Mouse (Mus musculus) midbrain, embryonic 14.5 days (tissue): Measurements from ENCODE around the gene Rbpj. TPM values are rescaled to one million over a fixed set of nuclear protein-coding genes. Genes with fewer than 3 reads are reported as not detected.

ENCODE experiments used
- ATAC-seq: fragments of 200-750 bp; cut with Nextera tagmentation; 2 replicates; pipeline ENCODE4 v1.8.0; 2017; ENCODE audit warnings: moderate number of reproducible peaks, moderate library complexity; ENCODE audit not compliant: low FRiP score, low TSS enrichment
- DNase-seq: peaks from one replicate; pipeline ENCODE4 v3.0.0-alpha.2; 2015
- H3K27ac ChIP-seq: fragments of 300-500 bp; sonication (generic); replicated peaks from 2 replicates; pipeline ENCODE4 v1.5.1; 2014; ENCODE audit warnings: mild to moderate bottlenecking, low read depth, low read length, moderate library complexity
- H3K27me3 ChIP-seq: fragments of 300-500 bp; sonication (generic); 2 replicates; pipeline ENCODE4 v1.6.1; 2014; ENCODE audit warnings: low read length, control low read depth, mixed read lengths; ENCODE audit not compliant: control insufficient read depth, insufficient read depth
- H3K36me3 ChIP-seq: fragments of 300-500 bp; sonication (generic); 2 replicates; pipeline ENCODE4 v1.6.1; 2014; ENCODE audit warnings: low read length, control low read depth; ENCODE audit not compliant: control insufficient read depth, insufficient read depth
- H3K4me1 ChIP-seq: fragments of 300-500 bp; sonication (generic); 2 replicates; pipeline ENCODE4 v1.6.1; 2014; ENCODE audit warnings: mild to moderate bottlenecking, antibody characterized with exemption, low read length, control low read depth; ENCODE audit not compliant: control insufficient read depth, insufficient read depth
- H3K4me2 ChIP-seq: fragments of 300-500 bp; sonication (generic); 2 replicates; pipeline ENCODE4 v1.6.1; 2014; ENCODE audit warnings: mild to moderate bottlenecking, low read length, moderate library complexity
- H3K4me3 ChIP-seq: fragments of 300-500 bp; sonication (generic); replicated peaks from 2 replicates; pipeline ENCODE4 v1.5.1; 2014; ENCODE audit warnings: low read depth, low read length
- H3K9ac ChIP-seq: fragments of 300-500 bp; sonication (generic); replicated peaks from 2 replicates; pipeline ENCODE4 v1.6.1; 2014; ENCODE audit warnings: mild to moderate bottlenecking, low read length, moderate library complexity
- H3K9me3 ChIP-seq: fragments of 300-500 bp; sonication (generic); 2 replicates; pipeline ENCODE4 v1.6.1; 2016; ENCODE audit warnings: low read length, control low read depth, mixed read lengths; ENCODE audit not compliant: control insufficient read depth
- WGBS: fragments of 180-500 bp; shearing (Covaris S2); extraction: QIAGEN DNeasy Blood & Tissue Kit; methylation state at CpG from one replicate; pipeline ENCODE4 v1.1.7; 2014; 5-methylcytosine and 5-hydroxymethylcytosine counted together
- polyA plus RNA-seq: library from polyadenylated mRNA; unstranded; fragments of >200 nt; fragmentation: Nextera tagmentation; extraction: Ambion mirVana; gene quantifications from 2 replicates; pipeline ENCODE4 v1.2.1, GENCODE M21; 2014

The Rbpj gene
- polyA plus RNA-seq, 1 experiment from 2014 or later: 52.9 TPM

GRCm38 (mm10) chr5:53593080-53593688 lies 127.2 kb downstream of the Rbpj start:
- H3K4me1 ChIP-seq: peaks cover 31% of the 10 kb centered on the region

GRCm38 (mm10) chr5:53594274-53594673 lies 128.3 kb downstream of the Rbpj start:
- Histone ChIP-seq H3K9me3 (no peaks in the 10 kb centered on the region), H3K27me3 (no peaks in the 10 kb centered on the region), H3K27ac (no peak overlapping the region), H3K4me3 (no peak overlapping the region), H3K4me1 (peaks cover 27% of the 10 kb centered on the region), H3K36me3 (no peaks in the 10 kb centered on the region), H3K4me2 (0 out of 2 replicates have a peak overlapping the region, but pooled peaks have one; percentile 7), H3K9ac (no peak overlapping the region)
- DNase-seq (peak; percentile 75), ATAC-seq (no peak)
- 22% methylated on average over 4 of the region's 4 CpGs for WGBS

More at GRCm38 (mm10) chr5:53593080-53593688, 127.2 kb downstream of the Rbpj start:
- no peak overlapping the region for H3K27ac ChIP-seq
- ATAC-seq: no peak
- H3K9me3 ChIP-seq: no peaks in the 10 kb centered on the region
- DNase-seq: no peak
- no peaks in the 10 kb centered on the region for H3K36me3 ChIP-seq
- H3K9ac ChIP-seq: no peak overlapping the region
- 81% methylated on average over 5 of the region's 5 CpGs for WGBS
- H3K27me3 ChIP-seq: no peaks in the 10 kb centered on the region
- H3K4me2 ChIP-seq: peak overlapping the region; percentile 79
- H3K4me3 ChIP-seq: no peak overlapping the region

GRCm38 (mm10) chr5:53598510-53598909 lies 132.6 kb downstream of the Rbpj start:
- Histone ChIP-seq H3K4me3 (no peak overlapping the region), H3K27ac (no peak overlapping the region), H3K4me1 (peaks cover 11% of the 10 kb centered on the region; the same call in 1 of the 2 replicates), H3K4me2 (no peak overlapping the region), H3K27me3 (no peaks in the 10 kb centered on the region), H3K36me3 (no peaks in the 10 kb centered on the region), H3K9me3 (no peaks in the 10 kb centered on the region), H3K9ac (no peak overlapping the region)
- ATAC-seq (no peak), DNase-seq (peak; percentile 78)

GRCm38 (mm10) chr5:53599116-53599515 lies 133.2 kb downstream of the Rbpj start:
- Histone ChIP-seq H3K4me3 (no peak overlapping the region), H3K4me1 (peaks cover 8% of the 10 kb centered on the region; the same call in 1 of the 2 replicates), H3K9ac (no peak overlapping the region), H3K27ac (no peak overlapping the region), H3K9me3 (no peaks in the 10 kb centered on the region), H3K36me3 (no peaks in the 10 kb centered on the region), H3K27me3 (no peaks in the 10 kb centered on the region), H3K4me2 (no peak overlapping the region)
- ATAC-seq (no peak), DNase-seq (no peak)
- 94% methylated on average over 1 of the region's 1 CpGs for WGBS

- no peak for DNase-seq
- Histone ChIP-seq H3K36me3 (no peaks in the 10 kb centered on the region), H3K9ac (no peak overlapping the region), H3K27me3 (no peaks in the 10 kb centered on the region), H3K9me3 (no peaks in the 10 kb centered on the region), H3K4me2 (no peak overlapping the region), H3K27ac (no peak overlapping the region), H3K4me1 (no peaks in the 10 kb centered on the region), H3K4me3 (no peak overlapping the region)
- ATAC-seq: no peak
- 73% methylated on average over 8 of the region's 8 CpGs for WGBS
Observed at GRCm38 (mm10) chr5:53602194-53602593, 136.2 kb downstream of the Rbpj start.

GRCm38 (mm10) chr5:53605450-53605849 lies 139.5 kb downstream of the Rbpj start:
- Histone ChIP-seq H3K27ac (no peak overlapping the region), H3K9ac (no peak overlapping the region), H3K4me1 (no peaks in the 10 kb centered on the region), H3K36me3 (no peaks in the 10 kb centered on the region), H3K4me3 (no peak overlapping the region), H3K27me3 (no peaks in the 10 kb centered on the region), H3K9me3 (no peaks in the 10 kb centered on the region), H3K4me2 (no peak overlapping the region)
- no peak for ATAC-seq
- 92% methylated on average over 4 of the region's 4 CpGs for WGBS
- no peak for DNase-seq

- Histone ChIP-seq H3K4me1 (no peaks in the 10 kb centered on the region), H3K9ac (no peak overlapping the region)
- WGBS: 52% methylated on average over 9 of the region's 9 CpGs
Observed at GRCm38 (mm10) chr5:53607230-53607996, 141.5 kb downstream of the Rbpj start.

GRCm38 (mm10) chr5:53618844-53619243 lies 152.9 kb downstream of the Rbpj start:
- H3K9me3 ChIP-seq: no peaks in the 10 kb centered on the region
- no peak overlapping the region for H3K9ac ChIP-seq
- ATAC-seq (no peak), DNase-seq (no peak)
- H3K4me3 ChIP-seq: no peak overlapping the region
- H3K4me1 ChIP-seq: peaks cover 15% of the 10 kb centered on the region; the same call in 1 of the 2 replicates
- no peaks in the 10 kb centered on the region for H3K36me3 ChIP-seq
- 95% methylated on average over 1 of the region's 1 CpGs for WGBS
- no peak overlapping the region for H3K4me2 ChIP-seq
- no peaks in the 10 kb centered on the region for H3K27me3 ChIP-seq
- H3K27ac ChIP-seq: no peak overlapping the region

More at GRCm38 (mm10) chr5:53607230-53607996, 141.5 kb downstream of the Rbpj start:
- Histone ChIP-seq H3K4me2 (no peak overlapping the region), H3K27me3 (no peaks in the 10 kb centered on the region), H3K9me3 (no peaks in the 10 kb centered on the region), H3K27ac (no peak overlapping the region), H3K4me3 (no peak overlapping the region), H3K36me3 (no peaks in the 10 kb centered on the region)
- ATAC-seq (no peak), DNase-seq (peak; percentile 12)

- no peak overlapping the region for H3K4me3 ChIP-seq
- no peaks in the 10 kb centered on the region for H3K27me3 ChIP-seq
- 86% methylated on average over 3 of the region's 3 CpGs for WGBS
- DNase-seq: no peak
- no peak overlapping the region for H3K4me2 ChIP-seq
- no peaks in the 10 kb centered on the region for H3K4me1 ChIP-seq
- no peak overlapping the region for H3K9ac ChIP-seq
- H3K36me3 ChIP-seq: no peaks in the 10 kb centered on the region
- ATAC-seq: no peak
- no peak overlapping the region for H3K27ac ChIP-seq
- H3K9me3 ChIP-seq: no peaks in the 10 kb centered on the region
Observed at GRCm38 (mm10) chr5:53632026-53632425, 166.1 kb downstream of the Rbpj start.
